Mouse (Mus musculus) thymus, postnatal 25 days (tissue): ENCODE data around the gene Bicd2.

Source experiments
- DNase-seq: peaks from one replicate; pipeline ENCODE4 v3.0.0; 2022

The Bicd2 gene

DNA sequence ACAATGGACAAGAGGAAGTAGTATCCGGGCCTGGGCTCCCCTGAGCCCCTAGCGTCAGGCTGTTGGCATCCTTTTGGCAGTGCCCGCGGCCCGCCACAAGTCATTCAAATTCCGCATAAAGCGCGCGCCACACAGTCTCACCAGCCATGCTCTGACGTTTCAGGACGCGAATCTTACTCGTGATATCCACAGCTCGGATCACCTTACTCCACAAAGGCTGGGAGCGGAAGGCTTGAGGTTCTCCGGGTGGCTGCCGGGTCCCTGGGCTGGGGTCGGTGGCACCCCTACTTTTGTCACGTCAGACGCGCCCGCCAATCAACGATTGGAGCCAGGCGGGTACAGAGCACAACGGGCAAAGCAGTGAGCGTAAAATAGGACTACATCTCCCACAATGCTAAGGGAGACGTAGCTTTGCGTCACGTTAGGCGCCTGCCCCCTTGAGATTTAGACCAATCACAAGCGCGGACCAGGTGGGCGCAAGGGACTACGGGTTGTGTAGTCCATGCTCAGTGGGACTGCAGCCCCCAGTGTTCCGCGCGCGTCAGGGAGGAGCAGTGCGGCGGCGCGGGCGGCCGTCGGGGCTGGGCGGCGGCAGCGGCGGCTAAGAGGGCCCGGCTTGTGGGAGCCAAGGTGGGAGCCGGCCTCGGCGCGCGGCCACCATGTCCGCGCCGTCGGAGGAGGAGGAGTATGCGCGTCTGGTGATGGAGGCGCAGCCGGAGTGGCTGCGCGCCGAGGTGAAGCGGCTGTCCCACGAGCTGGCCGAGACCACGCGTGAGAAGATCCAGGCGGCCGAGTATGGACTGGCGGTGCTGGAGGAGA is at the start of gene Bicd2:
Bicd2 (plus strand) TSS at position 574 of the 819 bp plus-strand sequence.
- DNase-seq: peak; percentile 96

DNA sequence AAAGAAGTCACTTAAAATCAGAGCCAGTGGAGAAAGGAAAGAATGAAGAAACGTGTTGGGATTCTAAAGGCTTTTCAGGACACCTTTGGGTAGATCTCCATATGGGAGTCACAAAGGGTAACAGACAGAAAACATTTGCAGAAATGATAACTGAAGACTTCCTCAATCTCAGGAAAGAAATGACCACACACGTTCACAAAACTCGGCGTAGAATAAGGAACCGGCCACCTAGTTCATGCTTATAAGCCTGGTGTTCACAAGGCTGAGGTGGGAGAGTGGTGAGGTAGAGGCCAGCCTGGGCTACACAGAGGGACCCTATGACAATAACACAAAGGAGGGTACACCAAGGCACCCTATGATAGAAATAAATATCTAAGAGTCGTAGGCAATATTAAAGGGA is 49.4 kb upstream of the Bicd2 start:
- DNase-seq: no peak

DNA sequence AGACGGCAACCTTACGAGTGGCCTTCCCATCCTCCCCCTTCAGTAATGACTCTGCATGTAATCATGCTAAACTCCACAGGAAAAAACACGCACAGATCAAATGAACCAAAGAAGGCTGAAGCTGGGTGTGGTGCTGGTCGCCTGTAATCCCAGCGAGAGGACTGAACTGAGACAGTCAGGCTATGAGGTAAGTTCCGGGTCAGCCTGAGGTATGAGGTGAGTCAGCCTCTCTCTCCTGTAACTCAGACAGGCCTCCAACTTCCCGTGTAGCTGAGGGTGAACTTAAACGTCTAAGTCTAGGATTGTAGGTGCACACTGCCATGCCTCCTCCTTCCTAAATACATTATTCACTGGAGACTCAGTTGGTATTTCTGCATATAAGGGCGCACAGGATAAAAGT is 47.3 kb upstream of the Bicd2 start:
- no peak for DNase-seq

DNA sequence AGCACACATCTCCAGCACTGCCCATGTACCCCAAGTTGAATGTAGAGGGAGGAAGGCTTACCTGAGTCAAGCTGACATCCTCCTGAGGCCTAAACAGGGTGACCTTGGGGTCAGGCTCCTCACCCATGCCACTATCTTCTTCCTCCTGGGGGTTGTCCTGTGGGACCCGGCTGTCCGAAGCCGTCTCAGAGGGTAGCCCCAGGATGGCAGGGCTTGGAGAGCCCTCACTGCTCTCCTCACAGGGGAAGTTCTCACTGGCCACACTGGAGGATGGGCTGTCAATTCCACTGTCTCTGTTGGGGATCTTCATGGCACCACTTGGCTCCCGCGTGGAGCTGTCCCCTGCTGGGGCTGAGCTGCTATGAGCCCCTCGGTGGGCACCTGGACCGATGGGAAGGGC is 45.1 kb upstream of the Bicd2 start:
- no peak for DNase-seq

DNA sequence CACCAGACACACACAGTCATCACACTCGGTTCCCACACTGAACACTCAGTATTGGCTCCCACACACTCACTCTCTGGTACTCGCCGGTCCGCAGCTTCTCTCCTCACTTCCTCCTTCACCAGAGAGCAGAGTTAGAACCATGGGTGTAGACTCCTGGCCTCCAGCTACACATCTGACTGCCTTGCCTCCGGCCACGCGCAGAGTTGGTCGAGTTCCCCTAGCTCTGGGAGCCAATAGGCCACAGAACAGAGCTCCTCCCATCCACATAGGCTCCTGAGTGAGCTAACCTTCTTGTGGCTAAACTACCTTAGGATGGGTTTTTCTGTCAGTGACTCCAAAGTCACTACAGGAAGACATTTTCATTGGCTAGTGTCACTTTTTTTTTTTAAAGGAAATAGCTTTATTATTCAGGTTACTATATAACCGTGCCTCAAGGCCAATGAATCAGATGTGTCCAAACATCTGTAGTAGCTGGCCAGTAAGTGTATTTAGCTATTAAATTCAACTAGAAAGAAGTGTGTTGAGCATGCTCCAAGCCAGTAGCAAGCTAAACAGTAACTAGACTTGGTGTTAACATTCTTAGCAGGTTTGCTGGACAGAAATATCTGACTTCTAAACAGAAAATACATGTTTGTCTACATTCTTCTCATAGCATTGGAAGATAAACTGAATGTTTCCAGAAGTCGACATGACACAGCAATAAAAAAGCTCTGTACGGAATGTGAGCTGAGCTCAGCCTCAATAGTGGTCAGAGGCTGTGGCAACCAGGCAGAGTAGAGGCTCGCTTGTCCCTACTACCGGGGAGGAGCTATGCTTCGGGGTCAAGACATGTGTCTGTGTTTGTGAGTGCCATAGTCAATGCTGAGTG is 42.6 kb upstream of the Bicd2 start:
- DNase-seq: peak; percentile 8

DNA sequence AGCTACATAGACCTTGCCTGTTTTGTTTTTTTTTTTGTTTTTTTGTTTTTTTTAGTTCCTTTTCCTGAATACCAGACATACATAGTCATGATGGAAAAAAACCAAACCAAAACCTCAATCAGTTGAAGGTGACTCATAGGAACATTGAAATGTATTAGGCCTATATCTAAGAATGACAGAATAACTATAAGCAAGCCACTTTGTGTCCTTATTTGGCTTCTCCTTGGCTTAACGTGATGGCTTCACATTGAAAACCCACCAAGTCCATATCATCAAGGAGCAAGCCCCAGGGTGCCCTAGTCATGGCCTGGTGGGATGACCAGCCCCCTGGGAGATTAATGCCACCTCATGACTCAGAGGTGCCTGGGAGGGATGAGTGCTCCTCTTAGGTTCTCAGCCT is 40.6 kb upstream of the Bicd2 start:
- DNase-seq: no peak

DNA sequence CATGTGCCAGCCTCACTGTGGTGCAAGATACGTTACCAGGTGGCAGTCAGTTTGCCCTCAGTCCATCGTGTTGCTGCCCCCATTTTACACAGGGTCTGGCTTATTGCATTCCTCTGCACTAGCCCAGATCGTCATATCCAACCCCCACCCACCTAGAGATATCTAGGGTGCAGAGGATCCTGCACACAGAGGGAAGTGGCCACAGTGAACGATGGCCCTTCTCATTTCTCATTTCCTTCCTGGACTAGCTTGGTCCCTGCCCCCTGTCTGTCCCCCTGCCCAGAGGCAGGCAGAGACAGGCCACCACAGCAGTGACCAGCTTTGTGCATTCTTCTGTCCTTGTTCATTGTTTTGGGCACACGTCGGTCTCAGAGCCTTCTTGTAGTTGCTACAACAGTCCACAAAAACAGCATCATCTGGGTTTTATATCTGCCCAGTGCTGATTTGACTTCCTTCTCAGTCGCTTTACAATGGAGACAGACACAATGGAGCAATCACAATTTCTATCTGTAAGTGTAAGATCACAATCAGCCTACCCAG is 34.5 kb upstream of the Bicd2 start:
- DNase-seq: no peak

DNA sequence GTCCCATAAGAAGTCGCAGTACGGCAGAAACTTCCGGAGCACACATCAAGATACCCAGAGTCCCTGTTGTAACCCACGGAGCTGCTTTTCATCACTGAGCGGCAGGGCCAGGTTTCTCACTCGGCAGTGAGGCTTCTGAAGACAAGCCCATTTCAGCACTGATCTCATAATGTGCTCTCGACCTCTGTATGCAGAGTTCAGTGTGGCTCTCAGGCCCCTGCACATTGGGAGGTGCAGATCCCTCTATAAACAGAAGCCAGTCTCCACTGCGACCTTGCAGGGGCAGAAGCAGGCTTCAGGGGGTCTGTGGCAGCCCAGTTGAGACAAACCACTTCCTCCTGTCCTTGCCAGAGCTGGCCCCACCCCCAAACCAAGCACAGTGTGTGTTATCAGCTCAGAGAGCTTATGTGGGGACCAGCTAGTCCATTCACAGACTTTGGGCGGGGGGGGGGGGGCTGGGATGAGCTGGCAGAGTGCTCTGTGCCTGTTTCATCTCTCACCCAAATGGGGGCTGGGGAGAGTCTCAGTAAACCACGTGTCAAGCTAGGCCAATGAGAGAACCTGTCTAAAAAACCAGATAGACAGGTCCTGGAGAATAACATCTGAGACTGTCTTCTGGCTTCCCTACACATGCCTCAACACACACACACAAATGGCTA is 33.9 kb upstream of the Bicd2 start:
- DNase-seq: peak; percentile 82

DNA sequence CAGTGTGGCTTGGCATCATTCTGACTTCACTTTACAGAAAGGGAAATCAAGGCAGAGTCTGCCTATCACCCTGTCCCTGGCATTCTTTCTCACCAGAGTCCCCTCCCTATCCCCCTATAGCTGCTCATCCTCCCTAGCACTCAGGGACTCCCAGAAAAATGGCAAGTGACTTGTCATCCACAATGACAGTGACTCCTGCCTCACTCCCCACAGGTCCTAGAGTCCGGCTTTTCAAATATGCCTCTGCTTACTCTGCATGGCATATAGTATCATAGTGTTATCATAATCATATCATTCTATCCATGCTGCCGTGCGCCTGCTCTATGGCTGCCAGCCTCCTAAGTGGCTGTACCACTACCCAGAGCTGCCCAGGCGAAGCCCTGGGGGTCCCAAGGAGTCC is 33.2 kb upstream of the Bicd2 start:
- DNase-seq: no peak

DNA sequence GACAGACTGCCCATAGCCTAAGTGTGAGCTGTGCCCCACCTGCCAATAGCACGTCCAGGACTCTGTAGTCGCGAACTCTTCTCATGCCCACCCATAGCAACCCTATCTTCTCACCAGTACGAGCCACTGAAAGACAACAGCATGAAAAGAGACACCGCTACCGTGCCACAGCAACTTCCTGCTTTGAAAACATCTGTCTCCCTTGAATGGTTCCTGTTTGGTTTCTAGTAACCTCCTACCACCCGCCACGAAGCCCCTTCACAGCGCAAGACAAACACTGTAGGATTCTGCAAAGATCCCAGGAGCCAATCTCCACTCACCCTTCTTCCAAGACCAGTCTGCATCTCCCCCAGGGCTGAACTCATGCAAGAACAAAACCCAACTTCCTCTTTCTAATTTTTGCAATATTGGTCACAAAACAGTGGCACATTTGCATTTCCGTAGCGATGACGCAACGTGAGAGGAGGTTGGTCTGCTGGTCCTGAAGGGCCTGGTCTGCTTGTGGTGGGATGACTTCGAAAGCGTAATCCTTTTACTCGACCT is 32.5 kb upstream of the Bicd2 start:
- peak; percentile 75 for DNase-seq

DNA sequence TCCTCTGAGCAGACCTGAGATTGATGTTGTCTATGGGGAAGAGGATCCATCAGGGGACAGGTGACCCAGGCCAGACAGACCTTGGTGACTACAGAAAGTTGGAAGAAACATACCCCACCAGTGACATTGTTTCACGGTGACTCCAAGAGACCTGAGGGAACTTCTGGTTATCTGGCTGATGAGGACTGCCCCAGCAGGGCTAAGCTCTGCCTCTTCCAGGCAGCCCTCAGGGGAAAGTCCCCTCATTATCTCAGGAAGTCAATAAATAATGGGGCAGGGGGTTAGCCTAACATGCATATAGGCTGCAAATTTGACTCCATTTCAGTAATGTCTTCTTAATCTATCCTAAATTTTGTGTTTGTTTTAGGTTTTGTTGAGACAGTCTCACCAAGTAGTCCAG is 31.9 kb upstream of the Bicd2 start:
- DNase-seq: no peak

DNA sequence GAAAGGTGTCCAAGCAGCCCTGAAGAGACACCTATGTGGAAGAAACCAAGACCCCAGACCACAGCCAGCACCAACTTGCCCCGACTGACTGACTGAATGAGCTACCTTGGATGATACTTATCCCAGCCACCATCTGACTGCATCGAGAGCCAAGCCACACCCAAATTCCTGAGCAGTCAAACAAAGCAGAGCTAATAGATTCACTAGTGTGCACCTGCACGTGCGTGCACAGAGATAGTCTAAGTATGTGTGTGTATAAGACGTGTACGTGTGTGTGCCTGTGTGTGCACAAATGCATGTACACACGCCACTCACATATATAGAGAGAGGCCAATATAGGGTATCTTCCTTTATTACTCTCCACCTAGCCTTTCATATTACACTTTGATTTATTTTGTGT is 29.7 kb upstream of the Bicd2 start:
- no peak for DNase-seq

DNA sequence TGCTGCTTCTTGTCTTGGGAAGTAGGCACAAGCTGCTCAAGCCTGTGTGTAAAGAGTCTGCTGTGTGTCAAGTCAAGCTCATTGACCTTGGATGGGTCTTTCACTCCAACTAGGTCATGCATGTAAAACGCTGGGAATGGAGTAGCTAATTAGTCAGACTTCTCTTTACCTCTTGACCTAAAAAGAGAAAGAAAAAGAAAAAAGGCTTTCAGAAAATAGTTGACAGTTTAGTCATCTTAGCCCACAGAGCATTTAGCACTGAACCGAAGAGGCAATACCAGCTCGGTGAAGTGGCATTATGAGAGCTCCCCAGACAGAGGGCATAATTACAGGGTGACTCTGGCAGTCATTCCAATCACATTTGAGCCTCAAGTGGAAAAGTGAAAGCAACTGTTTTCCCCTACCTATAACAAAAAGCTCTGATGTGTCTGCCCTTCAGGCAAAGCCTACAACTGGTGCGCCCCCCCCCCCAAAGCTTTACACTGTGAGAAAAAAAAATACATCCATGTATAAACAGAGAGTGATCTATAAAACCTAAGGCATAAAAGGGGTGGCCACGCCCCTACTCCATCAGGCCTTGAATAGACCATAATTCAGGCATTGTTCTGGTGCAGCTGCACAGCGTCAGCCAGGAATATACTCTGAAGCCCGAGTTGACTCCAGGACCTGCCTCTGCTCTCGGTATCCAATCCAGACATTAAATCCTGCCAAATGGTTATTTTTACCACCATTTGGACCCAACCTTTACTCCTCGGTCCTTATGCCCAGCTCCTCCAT is 24.8 kb upstream of the Bicd2 start:
- DNase-seq: no peak

DNA sequence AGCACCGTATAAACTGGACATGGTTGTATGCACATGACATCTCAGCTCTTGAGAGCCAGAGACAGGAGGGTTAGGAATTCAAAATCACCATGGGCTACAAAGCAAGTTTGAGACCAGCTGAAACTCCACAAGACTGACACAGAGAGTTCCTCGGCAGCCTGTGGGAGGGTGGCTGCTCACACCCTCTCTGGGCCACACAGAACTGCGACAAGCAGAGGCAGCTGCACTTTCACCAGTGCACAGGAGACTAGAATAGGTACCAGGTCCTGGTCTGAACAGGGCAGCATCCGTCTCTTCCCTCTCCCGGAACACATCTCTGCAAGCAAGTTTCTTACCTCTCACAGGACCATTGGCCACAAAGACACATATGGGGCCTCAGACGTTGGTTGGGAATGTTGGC is 23.9 kb upstream of the Bicd2 start:
- DNase-seq: no peak

DNA sequence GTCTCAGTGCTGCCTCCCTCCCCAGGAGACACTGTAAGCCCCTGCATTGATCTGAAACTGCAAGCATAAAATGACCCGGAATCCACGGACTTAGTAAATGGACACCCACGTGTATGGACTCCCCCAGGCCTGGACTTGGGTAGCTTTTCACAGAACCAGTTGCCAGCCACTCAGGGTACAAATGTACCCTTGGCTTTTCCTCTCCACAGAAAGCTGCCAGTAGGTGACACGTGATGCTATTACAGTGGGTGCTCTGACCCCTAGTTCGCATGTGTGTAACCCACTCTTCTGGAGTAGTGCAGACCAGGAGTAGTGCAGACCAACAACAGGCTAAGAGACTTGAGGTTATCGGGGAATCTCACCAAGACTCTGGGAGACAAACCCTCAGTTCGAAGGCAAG is 23.5 kb upstream of the Bicd2 start:
- no peak for DNase-seq

DNA sequence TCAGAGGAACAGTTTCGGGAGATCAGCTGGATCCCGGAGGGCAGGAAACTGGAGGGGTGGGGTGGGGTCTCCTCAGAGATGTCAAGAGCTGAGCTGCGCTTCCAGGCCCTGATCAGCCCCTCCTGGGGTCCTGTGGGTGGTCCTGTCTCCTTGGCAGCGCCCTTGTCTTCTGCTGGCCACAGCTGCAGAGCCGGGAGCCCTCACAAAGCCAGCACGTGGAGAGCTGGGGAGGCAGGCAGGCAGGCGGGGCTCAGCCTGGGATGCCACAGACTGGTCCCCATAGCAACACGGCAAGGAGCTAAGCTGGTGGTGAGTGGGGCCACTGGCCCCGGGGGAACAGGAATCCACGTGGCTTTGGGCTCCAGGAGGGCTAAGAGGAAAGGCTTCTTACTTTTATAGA is 21.3 kb upstream of the Bicd2 start, which contains the start of gene Fgd3:
Fgd3 (minus strand) TSS at position 272 of the 400 bp plus-strand sequence.
- DNase-seq: no peak

DNA sequence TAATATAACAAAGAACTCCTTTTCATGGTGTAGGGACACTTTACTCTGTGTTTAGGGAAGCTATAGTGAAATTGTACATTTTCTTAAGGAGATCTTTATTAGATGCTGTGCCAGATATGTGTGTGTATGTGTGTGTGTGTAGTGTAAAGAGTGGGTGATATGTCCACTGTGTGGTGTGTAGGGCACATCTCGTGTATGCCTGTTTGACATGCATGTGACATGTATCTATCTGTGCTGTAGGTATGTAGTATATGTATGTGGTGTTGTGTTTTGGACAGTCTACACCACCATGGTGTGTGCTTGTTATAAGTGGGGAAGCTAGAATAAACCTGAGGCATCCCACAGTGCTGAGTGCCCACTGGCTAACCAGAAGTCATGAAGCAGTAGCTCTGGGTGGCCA is 20.9 kb upstream of the Bicd2 start:
- DNase-seq: no peak

DNA sequence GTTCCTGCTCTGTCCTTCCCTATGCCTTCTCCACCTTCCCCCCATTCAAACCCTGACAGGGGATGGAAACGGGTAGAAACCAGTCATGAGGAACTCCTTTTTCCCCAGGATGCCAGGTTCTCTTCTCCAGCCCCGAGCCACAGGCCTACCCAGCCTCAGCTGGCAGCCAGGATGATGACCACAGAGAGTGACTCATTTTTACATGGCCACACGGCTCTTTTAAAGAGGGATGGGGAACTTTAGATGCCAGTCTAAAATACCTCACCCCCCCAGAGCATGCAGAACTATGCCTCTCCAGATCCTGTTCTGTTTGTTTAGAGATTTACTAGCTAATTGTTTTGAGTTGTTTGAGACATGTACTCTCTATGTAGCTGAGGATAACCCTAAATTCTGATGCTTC is 19.9 kb upstream of the Bicd2 start:
- no peak for DNase-seq

DNA sequence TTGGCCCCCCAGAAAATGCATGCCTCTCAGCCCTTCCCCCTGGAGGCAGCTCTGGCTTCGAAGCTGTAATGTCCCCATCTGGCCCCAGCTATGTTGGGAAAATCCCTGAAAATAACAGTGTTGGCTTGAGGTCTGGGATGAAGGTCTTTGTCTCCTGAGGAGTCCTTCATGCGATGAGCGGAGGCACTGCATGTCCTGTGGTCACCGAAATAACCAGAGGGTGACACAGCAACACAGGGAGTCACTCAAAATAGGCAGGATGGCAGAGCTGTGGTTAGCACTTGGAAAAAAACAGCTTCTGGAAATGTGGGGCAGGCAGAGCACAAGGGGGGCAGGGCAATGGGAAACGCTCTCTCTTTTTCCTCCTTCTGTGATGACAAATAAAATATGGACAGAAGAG is 19.2 kb upstream of the Bicd2 start:
- DNase-seq: no peak

DNA sequence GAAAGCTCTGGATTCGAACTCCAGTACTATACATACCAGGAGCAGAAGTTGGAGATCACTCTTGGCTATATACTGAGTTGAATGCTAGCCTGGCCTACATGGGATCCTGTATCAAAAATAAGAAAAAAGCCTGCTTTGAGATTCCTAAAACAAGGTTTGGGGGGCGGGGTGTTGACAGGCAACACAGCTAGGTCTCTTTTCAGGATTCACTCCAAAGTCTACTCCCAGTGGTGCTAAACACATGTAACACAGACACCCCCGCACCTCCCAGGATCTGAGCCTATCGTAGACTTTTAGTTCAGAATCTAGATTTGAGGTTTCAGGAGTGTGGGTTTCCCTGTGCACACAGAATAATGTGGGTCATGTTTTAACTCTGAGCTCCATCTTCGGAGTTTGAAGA is 18.6 kb upstream of the Bicd2 start:
- no peak for DNase-seq

DNA sequence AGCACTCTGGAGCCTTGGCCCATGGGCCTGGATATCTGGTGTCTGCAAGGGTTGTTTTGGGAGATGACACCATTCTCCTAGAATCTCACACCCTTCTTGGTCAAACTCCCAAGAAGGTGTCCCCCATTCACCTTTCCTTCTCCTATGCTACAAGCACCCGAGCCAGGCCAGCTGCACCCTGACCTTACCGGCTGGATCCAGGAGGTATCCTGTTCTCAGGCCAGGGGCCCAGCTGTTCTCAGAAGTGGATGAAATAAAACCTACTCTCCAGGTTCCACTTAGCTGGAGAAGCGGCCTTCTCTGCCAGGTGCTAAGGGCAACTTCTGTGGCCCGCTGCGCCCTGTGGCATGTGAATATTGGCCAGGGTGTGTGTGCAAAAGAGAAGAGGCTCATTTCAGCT is 16.5 kb upstream of the Bicd2 start:
- no peak for DNase-seq
